14 mouse cellular contexts compared by ENCODE assay signal in genomic region chr4:46084416-46085172, GRCm38 (mm10). TPM values are rescaled to one million over a fixed set of nuclear protein-coding genes. Genes with fewer than 3 reads are reported as not detected.
DNase-seq lines count a peak whose midpoint lies in the region; ATAC-seq and TF ChIP-seq lines count a peak whose summit lies in the region.
"Had no signal": no experiment of that assay in that cellular context is flagged by ENCODE, and none has a peak within 500 bp of the region (broad histone marks: within the 10 kb centered on the region; RNA-seq: fewer than 3 reads in every experiment).

No protein-coding gene starts in this region.

- H3K9me3 ChIP-seq in forebrain, postnatal 0 days (ENCODE audit: low read length), result no peaks in the 10 kb centered on the region
- H3K9me3 ChIP-seq in forebrain, embryonic 13.5 days (replicated peaks), result no peaks in the 10 kb centered on the region
- H3K9me3 ChIP-seq in intestine, postnatal 0 days (ENCODE audit: control insufficient read depth), result no peaks in the 10 kb centered on the region
- no peaks in the 10 kb centered on the region for H3K9me3 ChIP-seq in intestine, embryonic 15.5 days
- H3K9me3 ChIP-seq: megakaryocyte, embryonic 14.5 days had no signal

- no peaks in the 10 kb centered on the region for H3K27me3 ChIP-seq in forebrain, postnatal 0 days (ENCODE audit: insufficient read depth, low read length)
- no peaks in the 10 kb centered on the region for H3K27me3 ChIP-seq in forebrain, embryonic 13.5 days
- no peaks in the 10 kb centered on the region for H3K27me3 ChIP-seq in intestine, postnatal 0 days (replicated peaks; ENCODE audit: control insufficient read depth, insufficient read depth, low read length)
- H3K27me3 ChIP-seq in intestine, embryonic 15.5 days (replicated peaks), result no peaks in the 10 kb centered on the region
- no peaks in the 10 kb centered on the region for H3K27me3 ChIP-seq in testis, adult 2 months (ENCODE audit: control insufficient read depth, insufficient read depth, low read length)
- H3K27me3 ChIP-seq: megakaryocyte, embryonic 14.5 days had no signal

- no peak for DNase-seq in forebrain, postnatal 0 days
- DNase-seq in testis, postnatal 10 days (ENCODE audit: low spot score), result no peak
- DNase-seq in urinary bladder, postnatal 10 days (ENCODE audit: low spot score), result no peak
- DNase-seq in adrenal gland, adult 8-10 months, result no peak
- DNase-seq: B cell, adult 2 months; embryo, embryonic 11 days; lung, embryonic 14.5 days; thymus, postnatal 25 days had no signal

- TF ChIP-seq POLR2A in testis, adult 2 months (IDR thresholded peaks at IDR 0.05; ENCODE audit: control insufficient read depth, low read depth, low read length), result no peak

- no peak overlapping the region for H3K4me3 ChIP-seq in forebrain, postnatal 0 days (ENCODE audit: low read depth, low read length)
- no peak overlapping the region for H3K4me3 ChIP-seq in forebrain, embryonic 13.5 days
- no peak overlapping the region for H3K4me3 ChIP-seq in intestine, postnatal 0 days (ENCODE audit: low read depth, low read length)
- H3K4me3 ChIP-seq in intestine, embryonic 15.5 days (replicated peaks), result no peak overlapping the region
- H3K4me3 ChIP-seq in testis, adult 2 months (ENCODE audit: control insufficient read depth, low read depth, low read length), result no peak overlapping the region
- H3K4me3 ChIP-seq: megakaryocyte, embryonic 14.5 days had no signal

- TF ChIP-seq CTCF in forebrain, postnatal 0 days (IDR thresholded peaks at IDR 0.05; ENCODE audit: low read depth), result no peak
- TF ChIP-seq CTCF in intestine, postnatal 0 days (IDR thresholded peaks at IDR 0.05; ENCODE audit: low read depth), result no peak
- TF ChIP-seq CTCF in testis, adult 2 months (IDR thresholded peaks at IDR 0.05; ENCODE audit: control insufficient read depth, insufficient read depth, insufficient replicate concordance, low read depth, low read length), result no peak

- WGBS in forebrain, postnatal 0 days, result 52% methylated on average over 9 of the region's 9 CpGs
- WGBS in forebrain, embryonic 13.5 days, result 60% methylated on average over 9 of the region's 9 CpGs
- 75% methylated on average over 9 of the region's 9 CpGs for WGBS in intestine, postnatal 0 days
- WGBS in intestine, embryonic 15.5 days, result 71% methylated on average over 9 of the region's 9 CpGs

- H3K9ac ChIP-seq in forebrain, postnatal 0 days, result no peak overlapping the region
- H3K9ac ChIP-seq in forebrain, embryonic 13.5 days, result no peak overlapping the region
- H3K9ac ChIP-seq in intestine, postnatal 0 days (ENCODE audit: low read depth, low read length), result no peak overlapping the region
- H3K9ac ChIP-seq in intestine, embryonic 15.5 days, result no peak overlapping the region
- H3K9ac ChIP-seq: lung, embryonic 14.5 days had no signal

- no peaks in the 10 kb centered on the region for H3K4me1 ChIP-seq in forebrain, postnatal 0 days (ENCODE audit: insufficient read depth)
- H3K4me1 ChIP-seq in forebrain, embryonic 13.5 days, result no peaks in the 10 kb centered on the region
- no peaks in the 10 kb centered on the region for H3K4me1 ChIP-seq in intestine, postnatal 0 days (replicated peaks; ENCODE audit: control insufficient read depth, insufficient read depth, low read length)
- no peaks in the 10 kb centered on the region for H3K4me1 ChIP-seq in intestine, embryonic 15.5 days (replicated peaks)
- no peaks in the 10 kb centered on the region; the same call in 1 of the 2 replicates for H3K4me1 ChIP-seq in testis, adult 2 months (ENCODE audit: control insufficient read depth, insufficient read depth, low read length)

- no peak overlapping the region for H3K4me2 ChIP-seq in forebrain, postnatal 0 days (ENCODE audit: low read depth)
- no peak overlapping the region for H3K4me2 ChIP-seq in forebrain, embryonic 13.5 days
- H3K4me2 ChIP-seq in intestine, postnatal 0 days (replicated peaks; ENCODE audit: low read depth), result no peak overlapping the region
- H3K4me2 ChIP-seq in intestine, embryonic 15.5 days (replicated peaks), result no peak overlapping the region
- H3K4me2 ChIP-seq: lung, embryonic 14.5 days had no signal

- ATAC-seq in forebrain, postnatal 0 days, result peak; percentile 36; the same call in 1 of the 2 replicates
- ATAC-seq in forebrain, embryonic 13.5 days, result no peak
- no peak for ATAC-seq in intestine, postnatal 0 days
- ATAC-seq in intestine, embryonic 15.5 days, result no peak
- ATAC-seq: intestine, embryonic 16.5 days had no signal

- H3K36me3 ChIP-seq in forebrain, postnatal 0 days (ENCODE audit: insufficient read depth), result no peaks in the 10 kb centered on the region
- no peaks in the 10 kb centered on the region for H3K36me3 ChIP-seq in forebrain, embryonic 13.5 days (ENCODE audit: poor library complexity, severe bottlenecking)
- H3K36me3 ChIP-seq in intestine, postnatal 0 days (ENCODE audit: control insufficient read depth, insufficient read depth), result no peaks in the 10 kb centered on the region
- H3K36me3 ChIP-seq in intestine, embryonic 15.5 days, result no peaks in the 10 kb centered on the region
- no peaks in the 10 kb centered on the region for H3K36me3 ChIP-seq in testis, adult 2 months (ENCODE audit: control insufficient read depth, insufficient read depth, low read length)

- H3K27ac ChIP-seq in forebrain, postnatal 0 days (ENCODE audit: low read depth, low read length), result no peak overlapping the region
- H3K27ac ChIP-seq in forebrain, embryonic 13.5 days, result no peak overlapping the region
- H3K27ac ChIP-seq in intestine, postnatal 0 days (ENCODE audit: low read depth, low read length), result peak overlapping the region; percentile 41; the same call in 1 of the 2 replicates
- no peak overlapping the region for H3K27ac ChIP-seq in intestine, embryonic 15.5 days
- 0 out of 2 replicates have a peak overlapping the region, but pooled peaks have one; percentile 19 for H3K27ac ChIP-seq in testis, adult 2 months (ENCODE audit: control insufficient read depth, insufficient read depth, low read depth, low read length)

RNA-seq across cellular contexts. Expression of gene Tmod1, which starts 45.9 kb away (rescaled TPM):
- 0.92 and 1.0 TPM in 2 replicates for total RNA-seq in forebrain, postnatal 0 days (2014; rRNA removed)
- polyA plus RNA-seq in forebrain, postnatal 0 days (2015; fragmentation: Nextera tagmentation; extraction: Ambion mirVana), result 1.7 and 1.8 TPM in 2 replicates
- 0.32 and 0.50 TPM in 2 replicates for polyA plus RNA-seq in forebrain, embryonic 13.5 days (2015; fragmentation: Nextera tagmentation; extraction: Ambion mirVana)
- polyA plus RNA-seq in intestine, postnatal 0 days (2015; fragmentation: Nextera tagmentation; extraction: Ambion mirVana), result 4.7 and 5.2 TPM in 2 replicates
- 3.2 and 3.3 TPM in 2 replicates for polyA plus RNA-seq in intestine, embryonic 15.5 days (2015; fragmentation: Nextera tagmentation; extraction: Ambion mirVana)
- 24.7 and 29.7 TPM in 2 replicates for polyA plus RNA-seq in testis, adult 2 months (2012; rRNA removed)
- total RNA-seq in adrenal gland, adult 8-10 months (2022), result 10 to 100 TPM in 2 of 4 experiments, 1 to 10 TPM in 2; 4.5 to 14.8 (median 9.2) TPM

RNA-seq across cellular contexts. Expression of gene Ncbp1, which starts 53.8 kb away (rescaled TPM):
- total RNA-seq in forebrain, postnatal 0 days (2014; rRNA removed), result 48.9 and 56.1 TPM in 2 replicates
- polyA plus RNA-seq in forebrain, postnatal 0 days (2015; fragmentation: Nextera tagmentation; extraction: Ambion mirVana), result 58.7 and 58.9 TPM in 2 replicates
- 107 and 110 TPM in 2 replicates for polyA plus RNA-seq in forebrain, embryonic 13.5 days (2015; fragmentation: Nextera tagmentation; extraction: Ambion mirVana)
- polyA plus RNA-seq in intestine, postnatal 0 days (2015; fragmentation: Nextera tagmentation; extraction: Ambion mirVana), result 21.1 and 21.7 TPM in 2 replicates
- 65.6 and 66.8 TPM in 2 replicates for polyA plus RNA-seq in intestine, embryonic 15.5 days (2015; fragmentation: Nextera tagmentation; extraction: Ambion mirVana)
- 121 and 124 TPM in 2 replicates for polyA plus RNA-seq in testis, adult 2 months (2012; rRNA removed)
- total RNA-seq in adrenal gland, adult 8-10 months (2022), result 10 to 100 TPM; 37.2 to 56.6 (median 43.4) TPM

RNA-seq across cellular contexts. Expression of gene Tstd2, which starts 53.9 kb away (rescaled TPM):
- 27.4 and 31.4 TPM in 2 replicates for total RNA-seq in forebrain, postnatal 0 days (2014; rRNA removed)
- polyA plus RNA-seq in forebrain, postnatal 0 days (2015; fragmentation: Nextera tagmentation; extraction: Ambion mirVana), result 12.3 and 19.3 TPM in 2 replicates
- polyA plus RNA-seq in forebrain, embryonic 13.5 days (2015; fragmentation: Nextera tagmentation; extraction: Ambion mirVana), result 44.5 and 45.5 TPM in 2 replicates
- 10.4 and 13.9 TPM in 2 replicates for polyA plus RNA-seq in intestine, postnatal 0 days (2015; fragmentation: Nextera tagmentation; extraction: Ambion mirVana)
- 29.3 and 30.9 TPM in 2 replicates for polyA plus RNA-seq in intestine, embryonic 15.5 days (2015; fragmentation: Nextera tagmentation; extraction: Ambion mirVana)
- polyA plus RNA-seq in testis, adult 2 months (2012; rRNA removed), result 7.1 and 7.9 TPM in 2 replicates
- total RNA-seq in adrenal gland, adult 8-10 months (2022), result 10 to 100 TPM; 28.4 to 36.1 (median 33.0) TPM

Comparison
In these comparisons a context has a peak if more than half of its experiments do, and no peak if none do; other contexts are left out.
1. H3K27ac ChIP-seq: peak in intestine, postnatal 0 days (single experiment) and testis, adult 2 months (single experiment); none in forebrain, postnatal 0 days (single experiment), forebrain, embryonic 13.5 days (single experiment) and intestine, embryonic 15.5 days (single experiment).